Mouse (Mus musculus): ENCODE results near the gene Kcnn1. TPM values are rescaled to one million over a fixed set of nuclear protein-coding genes. Genes with fewer than 3 reads are reported as not detected.
"Not testable (repeated sequence)": the region's sequence is repeated elsewhere in the genome, so short reads cannot be mapped to it uniquely, and the experiment has no call there.

The Kcnn1 gene
- polyA plus RNA-seq, 1 experiment, result 0.90 TPM

DNA sequence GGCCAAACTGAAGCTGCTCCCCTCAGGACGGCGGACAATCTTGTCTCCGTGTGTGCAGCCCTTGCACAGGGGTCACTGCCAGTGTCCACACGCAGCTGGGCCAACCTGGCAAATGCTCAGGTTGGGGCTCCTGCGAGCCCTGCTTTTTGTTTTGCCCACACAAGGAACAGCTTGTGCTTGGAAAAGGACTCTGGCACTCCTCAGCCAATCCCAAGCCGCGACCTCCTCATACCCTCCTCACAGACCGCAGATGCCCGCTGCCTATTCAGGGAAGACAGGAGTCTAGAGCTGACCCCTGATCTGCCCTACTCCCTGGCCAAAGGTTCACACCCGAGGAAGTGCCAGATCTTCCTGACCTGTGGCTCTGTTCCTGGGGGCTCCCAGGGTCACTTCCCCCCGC, 30.7 kb downstream of the Kcnn1 start:
- H3K27ac ChIP-seq (ENCODE audit: insufficient read depth, low read depth, low read length), result no peak overlapping the region
- H3K4me1 ChIP-seq (ENCODE audit: control insufficient read depth, insufficient read depth, insufficient read length, low read length), result peaks cover 6% of the 10 kb centered on the region
- WGBS, result 82% methylated on average over 11 of the region's 11 CpGs

GRCm38 (mm10) chr8:70831517-70831916, 31.5 kb downstream of the Kcnn1 start:
- no peaks in the 10 kb centered on the region for H3K27me3 ChIP-seq (ENCODE audit: control insufficient read depth, insufficient read depth, low read length)
- TF ChIP-seq POLR2A (IDR thresholded peaks at IDR 0.05; ENCODE audit: low read depth, low read length) (no peak), CTCF (IDR thresholded peaks at IDR 0.05; ENCODE audit: extremely low read depth, insufficient read length, insufficient replicate concordance, low read depth, low read length) (no peak)
- 81% methylated on average over 8 of the region's 8 CpGs for WGBS

More for the DNA sequence above, 30.7 kb downstream of the Kcnn1 start:
- Histone ChIP-seq H3K27me3 (ENCODE audit: control insufficient read depth, insufficient read depth, low read length) (no peaks in the 10 kb centered on the region), H3K36me3 (ENCODE audit: control insufficient read depth, insufficient read depth, low read length) (peaks cover 9% of the 10 kb centered on the region; the same call in 1 of the 2 replicates), H3K4me3 (ENCODE audit: low read depth, low read length) (no peak overlapping the region)
- TF ChIP-seq CTCF (IDR thresholded peaks at IDR 0.05; ENCODE audit: extremely low read depth, insufficient read length, insufficient replicate concordance, low read depth, low read length) (no peak), POLR2A (IDR thresholded peaks at IDR 0.05; ENCODE audit: low read depth, low read length) (no peak)

DNA sequence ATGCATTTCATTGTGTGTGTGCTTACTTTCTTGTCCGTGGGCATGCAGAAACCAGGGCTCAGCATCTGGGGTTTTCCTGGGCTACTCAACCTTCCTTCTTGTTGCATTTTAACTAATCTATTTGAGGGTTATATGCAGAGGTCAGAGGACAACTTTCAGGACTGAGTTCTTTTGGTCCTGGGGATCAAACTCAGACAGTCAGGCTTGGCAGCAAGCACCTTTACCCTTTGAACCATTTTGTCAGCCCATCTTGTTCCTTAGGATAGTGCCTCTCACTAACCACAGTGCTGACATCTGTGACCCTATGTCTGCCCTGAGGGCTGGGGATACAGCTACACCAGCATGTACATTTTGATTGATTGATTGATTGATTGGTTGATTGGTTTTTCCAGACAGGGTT, 35.3 kb downstream of the Kcnn1 start:
- 68% methylated on average over 1 of the region's 1 CpGs for WGBS
- no peak overlapping the region for H3K27ac ChIP-seq (ENCODE audit: insufficient read depth, low read depth, low read length)
- H3K4me3 ChIP-seq (ENCODE audit: low read depth, low read length), result no peak overlapping the region
- H3K27me3 ChIP-seq (ENCODE audit: control insufficient read depth, insufficient read depth, low read length), result no peaks in the 10 kb centered on the region
- H3K36me3 ChIP-seq (ENCODE audit: control insufficient read depth, insufficient read depth, low read length), result no peaks in the 10 kb centered on the region
- no peak for TF ChIP-seq POLR2A (IDR thresholded peaks at IDR 0.05; ENCODE audit: low read depth, low read length)
- TF ChIP-seq CTCF (IDR thresholded peaks at IDR 0.05; ENCODE audit: extremely low read depth, insufficient read length, insufficient replicate concordance, low read depth, low read length), result no peak
- no peaks in the 10 kb centered on the region for H3K4me1 ChIP-seq (ENCODE audit: control insufficient read depth, insufficient read depth, insufficient read length, low read length)

More at GRCm38 (mm10) chr8:70831517-70831916, 31.5 kb downstream of the Kcnn1 start:
- Histone ChIP-seq H3K4me3 (ENCODE audit: low read depth, low read length) (no peak overlapping the region), H3K27ac (ENCODE audit: insufficient read depth, low read depth, low read length) (no peak overlapping the region), H3K4me1 (ENCODE audit: control insufficient read depth, insufficient read depth, insufficient read length, low read length) (peaks cover 6% of the 10 kb centered on the region), H3K36me3 (ENCODE audit: control insufficient read depth, insufficient read depth, low read length) (peaks cover 9% of the 10 kb centered on the region; the same call in 1 of the 2 replicates)

DNA sequence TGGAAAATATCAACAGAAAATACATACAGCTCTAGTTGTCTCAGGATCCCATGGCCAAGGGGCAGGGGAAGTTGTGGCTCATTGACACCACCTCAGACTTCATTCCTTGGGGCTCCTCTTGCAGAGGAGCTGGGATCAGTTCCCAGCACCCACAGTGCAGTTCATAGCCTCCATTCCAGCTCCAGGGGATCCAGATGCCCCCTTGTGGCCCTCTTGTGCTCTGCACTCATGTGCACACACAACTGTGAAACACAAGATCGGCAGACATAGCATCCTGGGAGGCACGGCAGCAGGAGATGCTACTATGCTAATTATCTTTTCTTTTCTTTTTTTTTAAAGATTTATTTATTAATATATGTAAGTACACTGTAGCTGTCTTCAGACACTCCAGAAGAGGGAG, 36.0 kb downstream of the Kcnn1 start:
- no peak overlapping the region for H3K27ac ChIP-seq (ENCODE audit: insufficient read depth, low read depth, low read length)
- no peaks in the 10 kb centered on the region for H3K4me1 ChIP-seq (ENCODE audit: control insufficient read depth, insufficient read depth, insufficient read length, low read length)
- 96% methylated on average over 2 of the region's 2 CpGs for WGBS
- TF ChIP-seq POLR2A (IDR thresholded peaks at IDR 0.05; ENCODE audit: low read depth, low read length) (no peak), CTCF (IDR thresholded peaks at IDR 0.05; ENCODE audit: extremely low read depth, insufficient read length, insufficient replicate concordance, low read depth, low read length) (peak; percentile 31; the same call in 1 of the 2 replicates)
- no peaks in the 10 kb centered on the region for H3K27me3 ChIP-seq (ENCODE audit: control insufficient read depth, insufficient read depth, low read length)
- no peaks in the 10 kb centered on the region for H3K36me3 ChIP-seq (ENCODE audit: control insufficient read depth, insufficient read depth, low read length)
- H3K4me3 ChIP-seq (ENCODE audit: low read depth, low read length), result no peak overlapping the region

GRCm38 (mm10) chr8:70825816-70826215, 37.2 kb downstream of the Kcnn1 start:
- H3K4me3 ChIP-seq (ENCODE audit: low read depth, low read length), result no peak overlapping the region
- no peak overlapping the region for H3K27ac ChIP-seq (ENCODE audit: insufficient read depth, low read depth, low read length)
- no peaks in the 10 kb centered on the region for H3K36me3 ChIP-seq (ENCODE audit: control insufficient read depth, insufficient read depth, low read length)
- H3K27me3 ChIP-seq (ENCODE audit: control insufficient read depth, insufficient read depth, low read length), result no peaks in the 10 kb centered on the region
- no peak for TF ChIP-seq CTCF (IDR thresholded peaks at IDR 0.05; ENCODE audit: extremely low read depth, insufficient read length, insufficient replicate concordance, low read depth, low read length)
- no peak for TF ChIP-seq POLR2A (IDR thresholded peaks at IDR 0.05; ENCODE audit: low read depth, low read length)
- 67% methylated on average over 8 of the region's 8 CpGs for WGBS
- H3K4me1 ChIP-seq (ENCODE audit: control insufficient read depth, insufficient read depth, insufficient read length, low read length), result no peaks in the 10 kb centered on the region

GRCm38 (mm10) chr8:70823802-70824201, 39.3 kb downstream of the Kcnn1 start:
- TF ChIP-seq CTCF (IDR thresholded peaks at IDR 0.05; ENCODE audit: extremely low read depth, insufficient read length, insufficient replicate concordance, low read depth, low read length), result no peak
- TF ChIP-seq POLR2A (IDR thresholded peaks at IDR 0.05; ENCODE audit: low read depth, low read length), result no peak
- Histone ChIP-seq H3K4me1 (ENCODE audit: control insufficient read depth, insufficient read depth, insufficient read length, low read length) (peaks cover 7% of the 10 kb centered on the region; the same call in 1 of the 2 replicates), H3K4me3 (ENCODE audit: low read depth, low read length) (no peak overlapping the region), H3K27ac (ENCODE audit: insufficient read depth, low read depth, low read length) (no peak overlapping the region), H3K27me3 (ENCODE audit: control insufficient read depth, insufficient read depth, low read length) (no peaks in the 10 kb centered on the region), H3K36me3 (ENCODE audit: control insufficient read depth, insufficient read depth, low read length) (no peaks in the 10 kb centered on the region)
- WGBS, result 87% methylated on average over 7 of the region's 7 CpGs

DNA sequence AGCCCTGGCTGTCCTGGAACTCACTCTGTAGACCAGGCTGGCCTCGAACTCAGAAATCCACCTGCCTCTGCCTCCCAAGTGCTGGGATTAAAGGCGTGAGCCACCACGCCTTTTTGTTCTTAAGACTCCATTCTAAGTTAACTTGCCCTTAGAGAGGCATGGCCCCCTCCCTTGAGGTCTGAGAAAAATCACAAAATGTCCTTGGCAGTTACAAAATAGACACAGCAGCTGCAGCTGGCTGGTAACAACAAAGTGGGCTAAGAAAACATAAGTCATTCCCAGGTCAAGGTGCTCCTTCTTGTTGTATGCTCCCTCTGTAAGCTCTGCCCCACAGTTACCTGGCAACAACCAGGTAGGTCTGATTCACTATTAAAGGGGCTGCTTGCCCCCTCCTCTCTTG, 40.5 kb downstream of the Kcnn1 start:
- 84% methylated on average over 3 of the region's 3 CpGs for WGBS
- not testable (repeated sequence) for H3K36me3 ChIP-seq (ENCODE audit: control insufficient read depth, insufficient read depth, low read length); H3K4me1 ChIP-seq (ENCODE audit: control insufficient read depth, insufficient read depth, insufficient read length, low read length); H3K27me3 ChIP-seq (ENCODE audit: control insufficient read depth, insufficient read depth, low read length); H3K4me3 ChIP-seq (ENCODE audit: low read depth, low read length); H3K27ac ChIP-seq (ENCODE audit: insufficient read depth, low read depth, low read length)

- no peaks in the 10 kb centered on the region for H3K27me3 ChIP-seq (ENCODE audit: control insufficient read depth, insufficient read depth, low read length)
- no peak overlapping the region for H3K4me3 ChIP-seq (ENCODE audit: low read depth, low read length)
- H3K36me3 ChIP-seq (ENCODE audit: control insufficient read depth, insufficient read depth, low read length), result no peaks in the 10 kb centered on the region
- no peak overlapping the region for H3K27ac ChIP-seq (ENCODE audit: insufficient read depth, low read depth, low read length)
- 52% methylated on average over 11 of the region's 11 CpGs for WGBS
- H3K4me1 ChIP-seq (ENCODE audit: control insufficient read depth, insufficient read depth, insufficient read length, low read length), result peaks cover 10% of the 10 kb centered on the region
- TF ChIP-seq POLR2A (IDR thresholded peaks at IDR 0.05; ENCODE audit: low read depth, low read length), result no peak
- no peak for TF ChIP-seq CTCF (IDR thresholded peaks at IDR 0.05; ENCODE audit: extremely low read depth, insufficient read length, insufficient replicate concordance, low read depth, low read length)
Observed at GRCm38 (mm10) chr8:70821992-70822391, 41.1 kb downstream of the Kcnn1 start.

All from small intestine, adult 2 months (tissue).